ENCODE assay signal across 25 mouse cellular contexts in the genomic region with DNA sequence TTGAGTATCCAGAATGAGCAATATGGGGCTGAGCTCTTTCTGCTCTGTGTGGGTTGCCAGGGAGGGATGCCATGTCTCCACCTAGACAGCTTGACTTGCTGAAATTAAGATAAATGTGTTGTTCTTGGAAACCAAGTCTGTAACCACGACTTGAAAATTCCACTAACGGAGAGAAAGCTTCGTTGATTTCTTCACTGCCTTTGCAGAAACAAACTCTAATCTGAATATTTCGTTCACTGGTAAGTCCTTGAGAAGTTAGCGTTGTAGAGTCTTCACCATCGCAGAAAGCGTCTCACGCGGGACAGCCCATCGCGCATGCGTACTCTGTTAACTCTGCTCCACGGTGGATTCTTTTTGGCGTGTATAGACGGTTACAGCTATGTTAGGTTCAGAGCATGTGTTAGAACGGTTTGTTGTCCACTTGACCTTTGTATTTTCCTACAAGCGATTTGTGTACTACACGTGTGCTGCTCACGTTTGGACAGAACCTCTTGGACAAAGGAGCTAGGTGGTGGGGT. TPM values are rescaled to one million over a fixed set of nuclear protein-coding genes. Genes with fewer than 3 reads are reported as not detected.
DNase-seq lines count a peak whose midpoint lies in the region; ATAC-seq and TF ChIP-seq lines count a peak whose summit lies in the region.
"Had no signal": no experiment of that assay in that cellular context is flagged by ENCODE, and none has a peak within 500 bp of the region (broad histone marks: within the 10 kb centered on the region; RNA-seq: fewer than 3 reads in every experiment).

No protein-coding gene starts in this region.

- peaks cover 8% of the 10 kb centered on the region for H3K4me1 ChIP-seq in heart, embryonic 16.5 days (ENCODE audit: control insufficient read depth, insufficient read depth, low read length)
- H3K4me1 ChIP-seq in heart, embryonic 11.5 days (ENCODE audit: control insufficient read depth, insufficient read depth, low read length), result peaks cover 3% of the 10 kb centered on the region; the same call in 1 of the 2 replicates
- peaks cover 44% of the 10 kb centered on the region for H3K4me1 ChIP-seq in thymus, adult 2 months (replicated peaks; ENCODE audit: control insufficient read depth, insufficient read depth, low read length)

- no peaks in the 10 kb centered on the region for H3K36me3 ChIP-seq in heart, embryonic 16.5 days (ENCODE audit: control insufficient read depth, insufficient read depth)
- no peaks in the 10 kb centered on the region for H3K36me3 ChIP-seq in heart, embryonic 11.5 days (ENCODE audit: control insufficient read depth, insufficient read depth, low read length)
- 0 out of 2 replicates have a peak, but pooled peaks cover 6% of the 10 kb centered on the region for H3K36me3 ChIP-seq in thymus, adult 2 months (ENCODE audit: control insufficient read depth, insufficient read depth, low read length)
- H3K36me3 ChIP-seq: hindbrain, embryonic 13.5 days; limb, embryonic 13.5 days; liver, embryonic 15.5 days; midbrain, embryonic 10.5 days; neural tube, embryonic 12.5 days had no signal

- no peaks in the 10 kb centered on the region for H3K9me3 ChIP-seq in heart, embryonic 16.5 days (replicated peaks; ENCODE audit: control insufficient read depth, low read length)
- H3K9me3 ChIP-seq in heart, embryonic 11.5 days (replicated peaks; ENCODE audit: control insufficient read depth, low read length), result no peaks in the 10 kb centered on the region
- H3K9me3 ChIP-seq: hindbrain, embryonic 13.5 days; limb, embryonic 13.5 days; liver, embryonic 15.5 days; midbrain, embryonic 10.5 days; neural tube, embryonic 12.5 days had no signal

- WGBS in heart, embryonic 16.5 days, result 75% methylated on average over 19 of the region's 19 CpGs
- WGBS in heart, embryonic 11.5 days (ENCODE audit: insufficient replicate concordance), result 82% methylated on average over 19 of the region's 19 CpGs
- WGBS in thymus, adult 2 months, result 46% methylated on average over 19 of the region's 19 CpGs

- peak overlapping the region; percentile 33; the same call in 1 of the 2 replicates for H3K4me3 ChIP-seq in heart, embryonic 16.5 days (ENCODE audit: low read length)
- no peak overlapping the region for H3K4me3 ChIP-seq in heart, embryonic 11.5 days (ENCODE audit: low read depth, low read length)
- H3K4me3 ChIP-seq in thymus, adult 2 months (ENCODE audit: control insufficient read depth, insufficient read depth, low read length), result peak overlapping the region; percentile 1
- H3K4me3 ChIP-seq: hindbrain, embryonic 13.5 days; limb, embryonic 13.5 days; liver, embryonic 15.5 days; midbrain, embryonic 10.5 days; neural tube, embryonic 12.5 days had no signal

- no peak for TF ChIP-seq POLR2A in thymus, adult 2 months (IDR thresholded peaks at IDR 0.05; ENCODE audit: control insufficient read depth, extremely low read depth, insufficient read depth, low read length, poor library complexity)

- intact Hi-C loops in left cerebral cortex, postnatal 10 days (cut with DNase I), result no loop called here

- TF ChIP-seq CTCF in thymus, adult 2 months (IDR thresholded peaks at IDR 0.05; ENCODE audit: borderline replicate concordance, control insufficient read depth, extremely low read depth, insufficient read depth, low read length, poor library complexity), result no peak

- H3K9ac ChIP-seq in heart, embryonic 16.5 days (ENCODE audit: low read length), result no peak overlapping the region; the same call in 1 of the 2 replicates
- no peak overlapping the region for H3K9ac ChIP-seq in heart, embryonic 11.5 days (ENCODE audit: low read depth, low read length)
- H3K9ac ChIP-seq: hindbrain, embryonic 13.5 days; limb, embryonic 13.5 days; liver, embryonic 15.5 days; neural tube, embryonic 12.5 days had no signal

- H3K27me3 ChIP-seq in heart, embryonic 16.5 days (ENCODE audit: control insufficient read depth, insufficient read depth, low read length), result no peaks in the 10 kb centered on the region; the same call in 1 of the 2 replicates
- H3K27me3 ChIP-seq in heart, embryonic 11.5 days (ENCODE audit: control insufficient read depth, insufficient read depth, low read length), result peaks cover 7% of the 10 kb centered on the region; the same call in 1 of the 2 replicates
- H3K27me3 ChIP-seq in thymus, adult 2 months (ENCODE audit: control insufficient read depth, insufficient read depth, low read length), result no peaks in the 10 kb centered on the region
- H3K27me3 ChIP-seq: limb, embryonic 13.5 days had no signal

- DNase-seq in thymus, adult 2 months, result peak; percentile 64
- no peak for DNase-seq in thymus, postnatal 10 days (ENCODE audit: low spot score in 2 of 2)
- DNase-seq in fibroblast of lung, adult 2 months (ENCODE audit: low read depth), result peak; percentile 71
- DNase-seq in thymus, postnatal 4 days, result peak; percentile 74
- no peak for DNase-seq in left cerebral cortex, postnatal 10 days (ENCODE audit: extremely low spot score in 1 of 2, low spot score in 2 of 2)
- DNase-seq in yolk sac, embryonic 10.5 days (ENCODE audit: low spot score), result no peak
- DNase-seq: adrenal gland, postnatal 36 days; cerebellum, adult 2 months; gastrocnemius, postnatal 14 days had no signal

- peak overlapping the region; percentile 64 for H3K27ac ChIP-seq in heart, embryonic 16.5 days (ENCODE audit: low read length)
- no peak overlapping the region for H3K27ac ChIP-seq in heart, embryonic 11.5 days (ENCODE audit: low read depth, low read length)
- peak overlapping the region; percentile 32 for H3K27ac ChIP-seq in thymus, adult 2 months (ENCODE audit: control insufficient read depth, insufficient read depth, low read length)
- H3K27ac ChIP-seq: hindbrain, embryonic 13.5 days; limb, embryonic 13.5 days; liver, embryonic 15.5 days; macrophage; midbrain, embryonic 10.5 days; neural tube, embryonic 12.5 days had no signal

- H3K4me2 ChIP-seq in heart, embryonic 16.5 days (ENCODE audit: low read depth, low read length), result peak overlapping the region; percentile 35
- no peak overlapping the region for H3K4me2 ChIP-seq in heart, embryonic 11.5 days
- H3K4me2 ChIP-seq: hindbrain, embryonic 13.5 days; limb, embryonic 13.5 days; liver, embryonic 15.5 days; neural tube, embryonic 12.5 days had no signal

- no peak for ATAC-seq in heart, embryonic 16.5 days (replicated peaks; ENCODE audit: extremely low read depth, insufficient read depth, low FRiP score)
- ATAC-seq in heart, embryonic 11.5 days (replicated peaks; ENCODE audit: insufficient number of reproducible peaks, low FRiP score, low TSS enrichment), result no peak
- ATAC-seq: intestine, embryonic 16.5 days had no signal

RNA-seq across cellular contexts. Expression of gene Fam169b, which starts 6.8 kb away (rescaled TPM):
- polyA plus RNA-seq in heart, embryonic 16.5 days (2015; fragmentation: Nextera tagmentation; extraction: Ambion mirVana), result 7.2 and 15.1 TPM in 2 replicates
- polyA plus RNA-seq in heart, embryonic 11.5 days (2014; fragmentation: Nextera tagmentation; extraction: Ambion mirVana), result 0.14 and 0.15 TPM in 2 replicates
- polyA plus RNA-seq in thymus, adult 2 months (2012; rRNA removed), result 111 and 114 TPM in 2 replicates
- total RNA-seq in left cerebral cortex, postnatal 10 days (2021), result under 1 TPM; 0.32 to 0.47 TPM

RNA-seq across cellular contexts. Expression of gene Pgpep1l, which starts 16.4 kb away (rescaled TPM):
- polyA plus RNA-seq in heart, embryonic 16.5 days (2015; fragmentation: Nextera tagmentation; extraction: Ambion mirVana), result 0.71 TPM in 1 of 2 replicates, not detected in the other
- polyA plus RNA-seq in heart, embryonic 11.5 days (2014; fragmentation: Nextera tagmentation; extraction: Ambion mirVana), result 0.51 TPM in 1 of 2 replicates, not detected in the other
- polyA plus RNA-seq in thymus, adult 2 months (2012; rRNA removed), result 0.98 and 1.5 TPM in 2 replicates
- under 1 TPM in 1 of 2 experiments, not detected in 1; 0.49 TPM for total RNA-seq in left cerebral cortex, postnatal 10 days (2021)
- total RNA-seq: adrenal gland, postnatal 36 days; heart, postnatal 25 days; monocyte, adult 5-6 weeks had no signal
- polyA plus RNA-seq: forebrain, embryonic 11.5 days; hindbrain, embryonic 13.5 days; intestine, embryonic 16.5 days; kidney, embryonic 14.5 days; large intestine, adult 2 months; limb, embryonic 13.5 days; liver, embryonic 15.5 days; lung, embryonic 16.5 days; midbrain, embryonic 10.5 days; neural tube, embryonic 12.5 days; small intestine, adult 2 months had no signal

Comparison
In these comparisons a context has a peak if more than half of its experiments do, and no peak if none do; other contexts are left out.
1. DNase-seq: peak in thymus, adult 2 months (single experiment), fibroblast of lung, adult 2 months (single experiment) and thymus, postnatal 4 days (single experiment); none in thymus, postnatal 10 days (0 of 2), left cerebral cortex, postnatal 10 days (0 of 2) and yolk sac, embryonic 10.5 days (single experiment).